Mouse (Mus musculus) heart, embryonic 12.5 days (tissue): ENCODE measurements at regions not wholly inside any gene's neighbourhood (a gene's known extent, or its start where the extent isn't known, plus 50 kb on each side); places are given as distances from the start of the nearest gene placed in this dataset.

Experiments
- ATAC-seq: fragments of 200-750 bp; cut with Nextera tagmentation; 2 replicates; pipeline ENCODE4 v1.8.0; 2017; ENCODE audit warnings: moderate TSS enrichment, moderate library complexity; ENCODE audit not compliant: insufficient number of reproducible peaks, low FRiP score
- H3K27ac ChIP-seq: fragments of 300-500 bp; sonication (generic); 2 replicates; pipeline ENCODE4 v1.5.1; 2016; ENCODE audit warnings: mild to moderate bottlenecking, moderate library complexity; ENCODE audit not compliant: poor library complexity, severe bottlenecking
- H3K27me3 ChIP-seq: fragments of 300-500 bp; sonication (generic); replicated peaks from 2 replicates; pipeline ENCODE4 v1.6.1; 2016; ENCODE audit warnings: mild to moderate bottlenecking, moderate library complexity
- H3K36me3 ChIP-seq: fragments of 300-500 bp; sonication (generic); 2 replicates; pipeline ENCODE4 v1.6.1; 2016; ENCODE audit warnings: mild to moderate bottlenecking, moderate library complexity
- H3K4me1 ChIP-seq: fragments of 300-500 bp; sonication (generic); replicated peaks from 2 replicates; pipeline ENCODE4 v1.6.1; 2016; ENCODE audit warnings: mild to moderate bottlenecking
- H3K4me2 ChIP-seq: fragments of 300-500 bp; sonication (generic); 2 replicates; pipeline ENCODE4 v1.6.1; 2016; ENCODE audit warnings: mild to moderate bottlenecking, moderate library complexity
- H3K4me3 ChIP-seq: fragments of 300-500 bp; sonication (generic); 2 replicates; pipeline ENCODE4 v1.5.1; 2016; ENCODE audit warnings: mild to moderate bottlenecking
- H3K9ac ChIP-seq: fragments of 300-500 bp; sonication (generic); 2 replicates; pipeline ENCODE4 v1.6.1; 2016; ENCODE audit warnings: mild to moderate bottlenecking, moderate library complexity
- H3K9me3 ChIP-seq: fragments of 300-500 bp; sonication (generic); replicated peaks from 2 replicates; pipeline ENCODE4 v1.6.1; 2016; ENCODE audit warnings: mild to moderate bottlenecking, moderate library complexity
- WGBS: fragments of 180-500 bp; shearing (Covaris S2); methylation state at CpG from one replicate; pipeline ENCODE4 v1.1.7; 2016; 5-methylcytosine and 5-hydroxymethylcytosine counted together

DNA sequence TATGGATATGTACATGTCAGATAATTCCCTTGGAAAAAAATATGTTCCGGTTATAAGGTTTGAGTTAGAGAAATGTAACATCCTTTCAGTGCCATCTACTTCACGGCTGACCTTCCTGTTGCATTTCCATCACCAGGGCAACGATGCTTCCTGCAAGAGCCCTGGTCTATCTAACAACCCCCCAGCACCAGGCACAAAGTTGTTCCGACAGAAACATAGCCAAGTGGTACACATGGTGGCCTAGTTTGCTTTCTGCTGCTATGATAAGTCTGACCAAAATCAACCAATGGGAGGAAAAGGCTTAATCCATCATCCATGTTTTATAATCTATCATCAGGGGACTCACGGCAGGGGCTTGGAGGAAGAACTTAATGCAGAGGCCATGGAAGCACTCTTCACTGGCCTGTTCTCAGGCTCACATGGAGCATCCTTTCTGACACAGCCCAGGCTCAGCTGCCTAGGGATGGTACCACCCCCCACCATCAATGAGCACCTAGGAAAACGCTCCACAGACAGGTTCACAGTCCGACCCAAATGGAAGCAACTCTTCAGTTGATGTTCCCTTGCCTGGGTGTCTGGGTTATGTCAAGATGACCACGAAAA, 372.2 kb downstream of the Cbln4 start:
- H3K4me1 ChIP-seq: peaks cover 13% of the 10 kb centered on the region; the same call in 1 of the 2 replicates

DNA sequence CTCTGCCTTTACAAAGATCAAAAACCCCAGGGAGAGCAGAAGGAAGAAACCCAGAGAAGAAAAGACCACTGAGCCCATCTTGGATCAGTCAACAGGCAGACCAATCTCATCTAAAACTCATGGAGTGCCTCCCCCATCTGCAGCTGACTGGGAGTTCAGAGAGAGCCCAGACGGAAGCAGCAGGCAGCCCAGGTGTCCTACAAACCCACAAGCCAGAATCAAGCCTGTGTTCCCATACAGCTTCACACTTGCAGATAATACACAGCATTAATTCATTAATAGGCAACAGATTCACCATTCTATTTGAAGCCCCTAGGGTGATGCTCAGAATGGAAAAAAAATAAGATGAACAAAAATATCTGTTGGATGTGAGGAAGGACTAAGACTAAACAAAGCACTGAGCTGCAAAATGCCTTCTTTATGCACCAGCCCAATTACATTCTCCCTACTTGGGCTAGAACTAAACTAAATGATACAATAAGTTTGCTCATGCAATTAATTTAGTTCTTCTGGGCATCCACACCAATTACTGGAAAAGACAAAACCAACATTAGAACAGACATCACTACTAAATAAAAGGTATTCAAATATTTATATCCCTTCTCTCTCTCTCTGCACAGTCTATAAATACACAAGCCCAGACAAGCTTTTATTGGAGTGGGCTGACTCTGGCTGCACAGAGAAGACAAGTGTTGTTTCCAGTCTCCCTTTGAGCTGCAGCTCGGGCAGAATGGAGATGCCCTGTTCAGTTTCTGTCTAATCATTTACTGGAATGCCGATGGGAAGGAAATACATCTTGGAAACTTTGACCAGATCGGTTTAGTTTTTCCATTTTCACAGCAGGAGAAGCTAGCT, 374.2 kb downstream of the Cbln4 start:
- Histone ChIP-seq H3K9ac (no peak overlapping the region), H3K4me3 (no peak overlapping the region), H3K9me3 (no peaks in the 10 kb centered on the region), H3K27me3 (no peaks in the 10 kb centered on the region), H3K4me1 (peaks cover 9% of the 10 kb centered on the region; the same call in 1 of the 2 replicates), H3K4me2 (no peak overlapping the region), H3K36me3 (no peaks in the 10 kb centered on the region), H3K27ac (no peak overlapping the region)
- ATAC-seq: no peak
- 28% methylated on average over 4 of the region's 4 CpGs for WGBS

More for the DNA sequence above, 372.2 kb downstream of the Cbln4 start:
- WGBS: 67% methylated on average over 8 of the region's 8 CpGs
- H3K4me2 ChIP-seq: no peak overlapping the region
- H3K36me3 ChIP-seq: no peaks in the 10 kb centered on the region
- H3K27me3 ChIP-seq: no peaks in the 10 kb centered on the region
- H3K4me3 ChIP-seq: no peak overlapping the region
- ATAC-seq: no peak
- no peaks in the 10 kb centered on the region for H3K9me3 ChIP-seq
- H3K27ac ChIP-seq: no peak overlapping the region
- no peak overlapping the region for H3K9ac ChIP-seq

DNA sequence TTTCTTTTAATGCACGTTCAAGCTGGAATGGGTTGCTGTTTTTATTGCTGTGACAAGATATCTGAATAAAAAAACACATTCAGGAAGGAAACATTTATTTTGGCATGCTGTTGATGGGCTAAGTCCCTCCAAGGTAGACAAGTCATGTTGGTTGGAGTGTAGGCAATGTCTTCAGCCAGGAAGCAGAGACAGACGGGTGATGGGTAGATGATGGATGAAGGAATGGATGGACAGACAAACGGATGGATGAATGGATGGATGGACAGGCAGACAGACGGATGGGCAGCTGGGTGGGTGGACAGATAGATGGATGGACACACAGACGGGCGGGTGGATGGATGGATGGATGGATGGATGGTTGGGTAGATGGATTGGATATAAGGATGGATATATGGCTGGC, 380.7 kb downstream of the Cbln4 start:
- 78% methylated on average over 6 of the region's 6 CpGs for WGBS
- no peak for ATAC-seq
- Histone ChIP-seq H3K4me1 (no peaks in the 10 kb centered on the region), H3K4me3 (no peak overlapping the region), H3K27me3 (no peaks in the 10 kb centered on the region), H3K9me3 (no peaks in the 10 kb centered on the region), H3K4me2 (no peak overlapping the region), H3K36me3 (no peaks in the 10 kb centered on the region), H3K9ac (no peak overlapping the region), H3K27ac (no peak overlapping the region)

DNA sequence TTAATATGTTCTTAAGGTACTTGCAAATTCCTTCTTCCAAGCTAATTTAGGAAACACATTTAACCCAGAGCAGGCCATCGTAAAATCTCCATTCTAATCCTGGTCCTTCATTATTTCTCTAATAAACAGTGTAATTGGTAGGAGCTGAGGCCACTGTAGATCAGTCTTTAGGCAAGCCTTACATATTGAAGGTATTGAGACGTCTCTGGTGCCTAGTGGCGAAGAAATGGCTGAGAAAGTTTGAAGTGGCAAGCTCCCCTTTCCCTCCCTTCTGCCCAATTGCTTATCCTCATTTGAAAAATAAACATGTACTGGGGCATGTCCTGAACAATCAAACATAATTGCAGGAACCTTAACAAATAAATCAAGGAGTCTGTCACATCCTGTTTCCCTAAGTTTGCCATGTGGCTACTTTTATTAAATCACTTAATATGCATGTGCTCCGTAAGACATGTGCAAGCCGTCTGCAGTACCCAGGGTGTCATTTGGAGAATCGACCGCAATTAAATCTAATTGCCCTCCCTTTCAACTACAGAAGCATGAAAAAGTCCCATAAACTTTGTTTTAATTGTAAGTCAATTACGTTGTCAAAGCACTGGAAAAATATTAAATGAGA, 381.3 kb downstream of the Cbln4 start:
- Histone ChIP-seq H3K4me3 (no peak overlapping the region), H3K27me3 (no peaks in the 10 kb centered on the region), H3K9me3 (no peaks in the 10 kb centered on the region), H3K4me2 (no peak overlapping the region), H3K36me3 (no peaks in the 10 kb centered on the region), H3K9ac (no peak overlapping the region), H3K27ac (no peak overlapping the region), H3K4me1 (no peaks in the 10 kb centered on the region)
- no peak for ATAC-seq
- 83% methylated on average over 8 of the region's 8 CpGs for WGBS

DNA sequence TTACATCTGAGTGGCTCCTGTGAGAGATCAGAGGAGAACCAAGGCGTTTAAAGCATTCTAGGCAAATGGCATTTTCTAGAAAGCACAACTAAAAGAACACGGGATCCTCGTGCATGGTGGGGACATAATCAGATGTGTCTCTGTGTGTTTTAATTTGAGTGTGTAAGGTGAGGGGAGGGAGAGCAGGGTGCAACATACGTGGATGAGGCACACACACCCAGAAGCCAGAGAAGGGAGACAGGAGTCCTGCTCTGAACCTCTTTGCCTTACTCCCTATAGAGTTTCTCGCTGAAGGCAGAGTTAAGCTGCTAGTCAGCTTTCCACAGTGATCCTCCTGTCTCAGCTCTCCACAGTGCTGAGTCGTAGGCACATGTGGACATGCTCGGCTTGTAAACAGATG, 386.1 kb downstream of the Cbln4 start:
- Histone ChIP-seq H3K4me2 (no peak overlapping the region), H3K9ac (no peak overlapping the region), H3K27me3 (no peaks in the 10 kb centered on the region), H3K36me3 (no peaks in the 10 kb centered on the region), H3K27ac (no peak overlapping the region), H3K9me3 (no peaks in the 10 kb centered on the region), H3K4me3 (no peak overlapping the region), H3K4me1 (no peaks in the 10 kb centered on the region)
- WGBS: 48% methylated on average over 7 of the region's 7 CpGs
- ATAC-seq: no peak

DNA sequence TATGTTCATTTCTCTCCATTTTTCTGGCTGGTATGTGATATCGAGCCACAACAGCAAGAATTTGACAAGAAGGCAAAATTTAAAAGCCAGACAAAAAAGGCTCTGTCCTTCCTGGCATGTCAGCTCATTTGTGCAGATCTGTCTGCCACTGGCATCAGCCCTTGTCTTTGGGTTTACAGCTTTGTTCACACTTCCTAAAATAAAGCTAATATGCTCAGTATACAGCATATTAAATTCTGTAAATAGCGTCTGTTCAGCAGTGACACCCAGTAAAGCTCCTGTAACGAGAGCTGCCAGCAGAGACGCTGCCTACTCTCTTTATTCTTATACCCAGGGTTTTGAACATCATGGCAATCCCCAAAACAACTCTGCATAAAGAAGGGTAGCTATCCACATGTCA, 401.5 kb downstream of the Cbln4 start:
- Histone ChIP-seq H3K4me1 (no peaks in the 10 kb centered on the region), H3K36me3 (no peaks in the 10 kb centered on the region), H3K27ac (no peak overlapping the region), H3K9me3 (no peaks in the 10 kb centered on the region), H3K4me3 (no peak overlapping the region), H3K27me3 (no peaks in the 10 kb centered on the region), H3K9ac (no peak overlapping the region), H3K4me2 (no peak overlapping the region)
- WGBS: 81% methylated on average over 4 of the region's 4 CpGs
- no peak for ATAC-seq

DNA sequence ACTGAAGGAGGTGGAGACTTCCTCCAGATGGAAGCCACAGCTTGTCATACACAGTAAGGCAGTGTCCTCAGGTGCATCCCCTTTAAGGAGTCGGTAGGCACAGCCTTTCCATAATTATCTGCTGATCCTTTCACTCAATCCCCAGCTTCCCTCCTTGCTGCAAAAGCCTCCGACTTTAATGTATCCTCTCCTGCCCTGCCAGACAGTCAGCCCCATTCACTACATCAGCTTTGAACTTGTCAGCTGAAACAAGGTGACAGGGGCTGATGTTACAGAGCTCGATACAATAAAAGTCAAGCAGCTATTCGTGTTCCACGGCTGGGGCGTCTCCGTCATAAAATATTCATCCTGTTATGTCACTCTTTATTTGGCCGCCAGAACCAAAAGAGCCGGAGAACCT, 402.8 kb downstream of the Cbln4 start:
- Histone ChIP-seq H3K4me1 (no peaks in the 10 kb centered on the region), H3K4me3 (no peak overlapping the region), H3K9me3 (no peaks in the 10 kb centered on the region), H3K27me3 (no peaks in the 10 kb centered on the region), H3K36me3 (no peaks in the 10 kb centered on the region), H3K9ac (no peak overlapping the region), H3K27ac (no peak overlapping the region), H3K4me2 (no peak overlapping the region)
- WGBS: 72% methylated on average over 9 of the region's 9 CpGs
- ATAC-seq: no peak

DNA sequence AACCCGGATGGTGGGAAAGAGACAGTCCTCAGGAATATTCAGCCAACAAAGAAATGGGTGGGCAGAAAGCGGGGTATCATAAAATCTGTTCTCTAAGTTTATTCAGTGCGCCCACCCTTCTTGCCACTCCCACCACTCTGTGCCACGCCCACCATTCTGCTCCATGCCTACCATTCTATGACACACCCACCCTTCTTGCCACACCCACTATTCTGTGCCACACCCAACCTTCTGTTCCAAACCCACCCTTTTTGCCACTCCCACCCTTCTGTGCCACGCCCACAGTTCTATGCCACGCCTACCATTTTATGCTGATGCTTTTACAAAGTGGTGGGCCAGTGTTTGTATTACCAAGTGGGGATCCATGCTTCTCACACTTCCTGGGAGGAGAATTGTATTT, 404.3 kb downstream of the Cbln4 start:
- H3K9me3 ChIP-seq: no peaks in the 10 kb centered on the region
- 86% methylated on average over 6 of the region's 6 CpGs for WGBS
- no peak overlapping the region for H3K4me2 ChIP-seq
- H3K9ac ChIP-seq: no peak overlapping the region
- no peaks in the 10 kb centered on the region for H3K36me3 ChIP-seq
- no peak overlapping the region for H3K4me3 ChIP-seq
- H3K27me3 ChIP-seq: no peaks in the 10 kb centered on the region
- no peak overlapping the region for H3K27ac ChIP-seq
- H3K4me1 ChIP-seq: no peaks in the 10 kb centered on the region
- ATAC-seq: no peak

DNA sequence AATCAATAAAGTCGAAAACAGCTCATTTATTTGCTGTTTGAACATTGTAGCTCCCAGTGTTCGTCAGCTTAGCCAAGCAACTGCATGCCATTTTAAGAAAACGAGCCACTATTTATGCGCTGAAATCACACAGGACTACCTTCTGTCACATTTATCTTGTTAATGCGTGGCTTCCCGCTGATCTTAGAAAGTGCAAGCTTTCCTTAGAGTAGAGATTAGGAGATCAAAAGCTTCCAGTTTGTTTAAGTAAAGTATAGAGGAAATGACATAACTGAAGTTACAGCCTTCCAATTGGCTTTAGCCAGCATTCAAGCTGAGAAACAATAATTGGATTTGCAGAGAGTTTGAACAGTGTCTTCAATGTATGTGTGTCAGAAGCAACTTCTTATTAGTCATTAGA, 406.4 kb downstream of the Cbln4 start:
- no peaks in the 10 kb centered on the region for H3K27me3 ChIP-seq
- WGBS: 32% methylated on average over 6 of the region's 6 CpGs
- no peak overlapping the region for H3K9ac ChIP-seq
- H3K4me3 ChIP-seq: no peak overlapping the region
- H3K36me3 ChIP-seq: no peaks in the 10 kb centered on the region
- no peak overlapping the region for H3K27ac ChIP-seq
- no peak for ATAC-seq
- no peaks in the 10 kb centered on the region for H3K4me1 ChIP-seq
- H3K4me2 ChIP-seq: no peak overlapping the region
- 0 out of 2 replicates have a peak, but pooled peaks cover 2% of the 10 kb centered on the region for H3K9me3 ChIP-seq

DNA sequence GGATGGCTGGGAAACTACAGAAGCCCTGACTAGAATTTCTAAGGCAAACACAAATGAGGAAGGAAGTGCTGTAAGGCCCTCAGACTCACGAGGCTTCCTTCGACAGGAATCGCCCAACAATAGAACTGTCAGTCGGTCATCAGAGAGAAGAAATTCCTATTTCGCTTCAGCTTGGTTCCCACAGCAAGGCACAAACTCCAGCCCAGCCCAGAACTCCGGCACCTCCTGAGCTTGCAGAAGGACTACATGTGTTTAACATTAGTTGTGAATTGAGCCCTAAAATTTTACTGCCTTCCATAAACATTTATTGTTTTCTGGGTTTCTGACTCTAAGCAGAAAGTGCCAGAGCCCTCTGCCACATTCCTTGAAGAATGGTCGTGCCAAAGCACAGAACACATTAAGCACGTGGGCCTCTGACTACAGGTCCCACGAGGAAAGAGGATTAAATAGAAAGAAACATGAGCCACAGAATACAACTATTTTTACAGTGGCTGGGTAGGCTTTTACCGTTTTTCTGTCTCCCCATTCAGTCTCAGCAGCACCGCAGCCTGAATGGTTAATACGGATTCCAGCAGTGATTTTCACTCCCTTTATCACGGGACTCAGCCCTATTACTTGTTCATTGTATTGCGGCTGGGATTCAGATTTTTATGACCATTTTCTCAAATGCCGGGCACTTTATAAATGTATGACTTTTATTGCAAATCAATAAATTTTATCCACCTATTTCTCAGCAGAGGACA, 409.7 kb downstream of the Cbln4 start:
- no peaks in the 10 kb centered on the region for H3K4me1 ChIP-seq
- H3K27me3 ChIP-seq: no peaks in the 10 kb centered on the region
- 47% methylated on average over 15 of the region's 15 CpGs for WGBS
- H3K4me2 ChIP-seq: no peak overlapping the region
- H3K27ac ChIP-seq: peak overlapping the region; percentile 18; the same call in 1 of the 2 replicates
- no peaks in the 10 kb centered on the region for H3K36me3 ChIP-seq
- ATAC-seq: peak; percentile 45
- H3K9me3 ChIP-seq: 0 out of 2 replicates have a peak, but pooled peaks cover 3% of the 10 kb centered on the region
- H3K9ac ChIP-seq: no peak overlapping the region
- H3K4me3 ChIP-seq: no peak overlapping the region
